Mouse (Mus musculus) embryonic facial prominence, embryonic 10.5 days (tissue): Measurements from ENCODE around the gene Fkbp8. TPM values are rescaled to one million over a fixed set of nuclear protein-coding genes. Genes with fewer than 3 reads are reported as not detected.

ENCODE experiments used
- DNase-seq: peaks from one replicate; pipeline ENCODE4 v3.0.0-alpha.2; 2017; ENCODE audit warnings: low spot score
- H3K27ac ChIP-seq: fragments of 300-500 bp; sonication (generic); replicated peaks from 2 replicates; pipeline ENCODE4 v1.5.1; 2016; ENCODE audit warnings: mild to moderate bottlenecking
- H3K27me3 ChIP-seq: fragments of 300-500 bp; sonication (generic); replicated peaks from 2 replicates; pipeline ENCODE4 v1.6.1; 2016; ENCODE audit warnings: low read depth, mild to moderate bottlenecking; ENCODE audit not compliant: poor library complexity, severe bottlenecking
- H3K36me3 ChIP-seq: fragments of 300-500 bp; sonication (generic); replicated peaks from 2 replicates; pipeline ENCODE4 v1.6.1; 2016; ENCODE audit warnings: mild to moderate bottlenecking, moderate library complexity
- H3K4me1 ChIP-seq: fragments of 300-500 bp; sonication (generic); 2 replicates; pipeline ENCODE4 v1.6.1; 2016
- H3K4me3 ChIP-seq: fragments of 300-500 bp; sonication (generic); 2 replicates; pipeline ENCODE4 v1.5.1; 2016; ENCODE audit warnings: mild to moderate bottlenecking, moderate library complexity
- H3K9me3 ChIP-seq: fragments of 300-500 bp; sonication (generic); 2 replicates; pipeline ENCODE4 v1.6.1; 2016; ENCODE audit warnings: mild to moderate bottlenecking
- WGBS: fragments of 180-500 bp; shearing (Covaris S2); methylation state at CpG from one replicate; pipeline ENCODE4 v1.1.7; 2016; 5-methylcytosine and 5-hydroxymethylcytosine counted together
- polyA plus RNA-seq: library from polyadenylated mRNA; unstranded; fragments of >200 nt; fragmentation: Nextera tagmentation; extraction: Ambion mirVana; gene quantifications from 2 replicates; pipeline ENCODE4 v1.2.1, GENCODE M21; 2016

The Fkbp8 gene
- polyA plus RNA-seq, 1 experiment from 2014 or later: 285 TPM

- under 1% methylated on average over 88 of the region's 93 CpGs for WGBS
- Histone ChIP-seq H3K27ac (peak within 1 kb of the TSS; percentile 87), H3K36me3 (peaks cover 9% of the 10 kb centered on the region)
These were observed 34.6 kb upstream of the Fkbp8 start, which contains the start of gene Crlf1 for GRCm38 (mm10) chr8:70492664-70493640. Gene Crlf1, plus strand, starts transcription at chr8:70493158.

DNA sequence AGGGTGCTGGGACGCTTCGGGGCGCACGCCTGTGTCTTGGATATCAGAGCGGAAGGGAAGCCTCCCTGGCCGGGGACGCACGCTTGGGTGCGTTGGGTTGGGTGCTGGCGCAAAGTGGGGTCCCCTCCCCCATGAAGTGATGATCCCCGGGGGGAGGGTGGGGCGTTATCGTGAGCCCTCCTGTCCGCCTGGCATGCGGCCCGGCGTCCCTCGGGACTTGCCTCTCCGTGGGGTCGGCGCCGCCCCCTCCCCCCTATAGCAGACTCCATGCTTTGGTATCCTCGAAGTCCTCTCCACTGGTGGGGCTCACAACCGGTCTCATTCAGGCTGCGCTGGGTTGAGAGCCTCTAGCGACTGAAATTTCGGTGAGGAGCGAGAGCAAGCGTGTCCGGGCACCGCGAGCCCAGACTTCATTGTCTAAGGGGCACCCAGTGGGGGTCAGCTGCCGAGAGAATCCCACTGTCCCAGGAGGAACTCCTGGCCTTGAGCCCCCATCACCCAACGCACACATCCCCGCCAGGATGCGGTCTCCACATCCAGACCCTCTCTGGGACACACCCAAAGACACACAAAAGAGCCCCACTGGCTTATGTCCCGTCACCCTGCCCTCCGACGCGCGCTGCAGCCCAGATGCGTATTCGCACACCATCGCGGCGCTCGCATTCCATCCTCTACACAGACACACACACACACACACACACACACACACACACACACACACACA, 33.7 kb upstream of the Fkbp8 start:
- peak; percentile 62 for DNase-seq
- H3K4me3 ChIP-seq: peak overlapping the region; percentile 73
- H3K36me3 ChIP-seq: peaks cover 15% of the 10 kb centered on the region
- H3K27me3 ChIP-seq: peaks cover 100% of the 10 kb centered on the region
- H3K9me3 ChIP-seq: no peaks in the 10 kb centered on the region
- H3K4me1 ChIP-seq: peaks cover 79% of the 10 kb centered on the region
- H3K27ac ChIP-seq: peak overlapping the region; percentile 87
- WGBS: under 1% methylated on average over 47 of the region's 47 CpGs

More at GRCm38 (mm10) chr8:70492664-70493640, 34.6 kb upstream of the Fkbp8 start, which contains the start of gene Crlf1:
- Histone ChIP-seq H3K27me3 (peaks cover 100% of the 10 kb centered on the region), H3K4me1 (peaks cover 83% of the 10 kb centered on the region), H3K9me3 (no peaks in the 10 kb centered on the region), H3K4me3 (peak within 1 kb of the TSS; percentile 73)
- DNase-seq: peak; percentile 75

- Histone ChIP-seq H3K36me3 (peaks cover 21% of the 10 kb centered on the region), H3K27ac (peak overlapping the region; percentile 87), H3K4me1 (peaks cover 79% of the 10 kb centered on the region), H3K4me3 (peak overlapping the region; percentile 73), H3K27me3 (peaks cover 100% of the 10 kb centered on the region), H3K9me3 (no peaks in the 10 kb centered on the region)
- peak; percentile 60 for DNase-seq
- 2% methylated on average over 28 of the region's 28 CpGs for WGBS
These were observed 33.0 kb upstream of the Fkbp8 start for GRCm38 (mm10) chr8:70494416-70494945.

DNA sequence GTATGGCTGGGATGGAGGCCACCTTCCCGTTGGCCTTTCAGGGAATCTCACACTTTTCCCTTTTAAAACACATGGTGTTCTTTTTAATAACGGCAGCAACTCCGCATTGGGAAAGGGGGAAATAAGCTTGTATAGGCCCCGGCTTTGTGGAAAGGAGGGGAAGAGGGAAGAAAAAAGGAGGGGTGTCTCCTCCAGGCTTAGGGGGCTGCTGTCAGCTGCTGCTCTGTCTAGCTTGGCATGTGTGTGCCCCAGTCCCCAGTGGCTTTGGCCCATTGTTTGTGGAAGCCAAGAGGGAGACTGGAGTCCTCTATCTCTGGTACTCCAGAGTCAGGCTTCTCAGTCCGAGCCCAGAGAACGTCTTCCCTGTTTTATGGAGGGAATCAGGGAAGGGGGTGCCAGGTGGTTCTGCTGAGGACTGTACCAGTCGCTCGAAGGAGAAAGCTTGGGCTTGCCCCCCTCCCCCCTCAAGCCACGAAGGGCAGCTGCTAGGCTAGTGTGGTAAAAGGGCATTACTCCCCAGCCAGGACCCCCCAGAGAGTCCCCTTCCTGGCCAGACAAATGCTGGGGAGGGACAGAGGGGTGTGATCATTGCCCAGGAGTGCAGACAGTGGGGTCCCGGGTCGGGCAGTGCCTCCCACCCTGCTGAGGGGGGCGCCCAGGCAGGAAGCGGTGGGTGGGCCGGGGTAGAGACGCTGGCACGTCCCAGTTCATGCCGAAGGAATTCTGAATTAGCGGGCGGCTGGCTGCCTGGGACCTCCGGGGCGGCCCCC, 32.3 kb upstream of the Fkbp8 start:
- peak overlapping the region; percentile 87 for H3K27ac ChIP-seq

GRCm38 (mm10) chr8:70495771-70496062, 31.8 kb upstream of the Fkbp8 start:
- Histone ChIP-seq H3K27me3 (peaks cover 100% of the 10 kb centered on the region), H3K9me3 (no peaks in the 10 kb centered on the region), H3K36me3 (peaks cover 31% of the 10 kb centered on the region), H3K27ac (peak overlapping the region; percentile 87), H3K4me1 (peaks cover 79% of the 10 kb centered on the region), H3K4me3 (peak overlapping the region; percentile 73)
- WGBS: 7% methylated on average over 12 of the region's 12 CpGs
- no peak for DNase-seq

More for the DNA sequence above, 32.3 kb upstream of the Fkbp8 start:
- Histone ChIP-seq H3K36me3 (peaks cover 28% of the 10 kb centered on the region), H3K9me3 (no peaks in the 10 kb centered on the region), H3K4me1 (peaks cover 79% of the 10 kb centered on the region), H3K4me3 (peak overlapping the region; percentile 73), H3K27me3 (peaks cover 100% of the 10 kb centered on the region)
- DNase-seq: peak; percentile 59
- 3% methylated on average over 21 of the region's 21 CpGs for WGBS

DNA sequence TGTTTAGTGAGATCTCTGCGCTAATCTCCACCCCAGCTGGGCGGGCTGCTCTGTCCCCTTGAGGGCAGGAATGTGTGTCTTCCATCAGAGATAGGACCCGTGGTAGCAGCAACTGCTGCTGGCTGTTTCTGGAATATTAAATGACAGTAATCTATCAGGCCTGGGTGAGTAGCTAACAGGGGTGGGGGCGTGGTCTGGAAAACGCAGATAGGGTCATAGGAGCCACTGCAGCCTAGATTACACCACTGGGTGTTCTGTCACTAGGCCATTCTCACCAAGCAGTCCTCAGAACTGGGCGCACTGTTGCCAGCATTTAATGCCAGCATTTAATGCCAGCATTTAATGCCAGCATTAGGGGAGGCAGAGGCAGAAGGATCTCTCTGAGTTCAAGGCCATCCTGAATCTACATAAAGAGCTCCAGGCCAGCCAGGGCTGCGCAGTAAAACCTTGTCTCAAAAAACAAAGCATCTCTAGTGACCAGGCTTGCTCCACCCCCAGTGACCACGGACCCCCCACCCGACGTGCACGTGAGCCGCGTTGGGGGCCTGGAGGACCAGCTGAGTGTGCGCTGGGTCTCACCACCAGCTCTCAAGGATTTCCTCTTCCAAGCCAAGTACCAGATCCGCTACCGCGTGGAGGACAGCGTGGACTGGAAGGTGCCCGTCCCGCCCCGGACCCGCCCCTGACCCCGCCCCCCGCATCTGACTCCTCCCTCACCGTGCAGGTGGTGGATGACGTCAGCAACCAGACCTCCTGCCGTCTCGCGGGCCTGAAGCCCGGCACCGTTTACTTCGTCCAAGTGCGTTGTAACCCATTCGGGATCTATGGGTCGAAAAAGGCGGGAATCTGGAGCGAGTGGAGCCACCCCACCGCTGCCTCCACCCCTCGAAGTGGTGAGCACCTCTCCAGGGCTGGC, 26.9 kb upstream of the Fkbp8 start:
- peak overlapping the region; percentile 45 for H3K4me3 ChIP-seq
- H3K4me1 ChIP-seq: peaks cover 79% of the 10 kb centered on the region
- H3K27ac ChIP-seq: no peak overlapping the region; the same call in none of the 2 replicates
- 10% methylated on average over 39 of the region's 39 CpGs for WGBS
- H3K27me3 ChIP-seq: peaks cover 89% of the 10 kb centered on the region
- H3K9me3 ChIP-seq: no peaks in the 10 kb centered on the region
- H3K36me3 ChIP-seq: peaks cover 50% of the 10 kb centered on the region
- DNase-seq: peak; percentile 60

- Histone ChIP-seq H3K36me3 (peaks cover 48% of the 10 kb centered on the region), H3K4me1 (peaks cover 83% of the 10 kb centered on the region), H3K9me3 (no peaks in the 10 kb centered on the region), H3K4me3 (peak overlapping the region; percentile 37), H3K27me3 (peaks cover 76% of the 10 kb centered on the region), H3K27ac (peak overlapping the region; percentile 65; the same call in 1 of the 2 replicates)
- WGBS: 13% methylated on average over 23 of the region's 23 CpGs
- peak; percentile 56 for DNase-seq
These were observed 25.5 kb upstream of the Fkbp8 start for GRCm38 (mm10) chr8:70501820-70502529.

GRCm38 (mm10) chr8:70502540-70502939, 25.0 kb upstream of the Fkbp8 start:
- Histone ChIP-seq H3K4me3 (0 out of 2 replicates have a peak overlapping the region, but pooled peaks have one; percentile 17), H3K36me3 (peaks cover 49% of the 10 kb centered on the region), H3K9me3 (no peaks in the 10 kb centered on the region), H3K27ac (0 out of 2 replicates have a peak overlapping the region, but pooled peaks have one; percentile 65), H3K27me3 (peaks cover 70% of the 10 kb centered on the region), H3K4me1 (peaks cover 85% of the 10 kb centered on the region)
- 30% methylated on average over 12 of the region's 12 CpGs for WGBS
- DNase-seq: no peak

GRCm38 (mm10) chr8:70503062-70503750, 24.3 kb upstream of the Fkbp8 start:
- Histone ChIP-seq H3K27me3 (peaks cover 64% of the 10 kb centered on the region), H3K4me1 (peaks cover 90% of the 10 kb centered on the region), H3K9me3 (no peaks in the 10 kb centered on the region), H3K27ac (peak overlapping the region; percentile 67), H3K36me3 (peaks cover 56% of the 10 kb centered on the region), H3K4me3 (peak overlapping the region; percentile 70)
- WGBS: 9% methylated on average over 46 of the region's 46 CpGs
- peak; percentile 85 for DNase-seq

- WGBS: 34% methylated on average over 16 of the region's 16 CpGs
- Histone ChIP-seq H3K27ac (peak overlapping the region; percentile 67), H3K27me3 (peaks cover 53% of the 10 kb centered on the region), H3K9me3 (no peaks in the 10 kb centered on the region), H3K4me1 (peaks cover 91% of the 10 kb centered on the region), H3K4me3 (peak overlapping the region; percentile 70), H3K36me3 (peaks cover 57% of the 10 kb centered on the region)
- DNase-seq: peak; percentile 91
These were observed 23.2 kb upstream of the Fkbp8 start for GRCm38 (mm10) chr8:70504291-70504716.
